Mouse (Mus musculus) layer of hippocampus, adult 6 months (tissue): ENCODE data around the gene Aqp11. TPM values are rescaled to one million over a fixed set of nuclear protein-coding genes. Genes with fewer than 3 reads are reported as not detected.

Experiments
- long read RNA-seq, 2 experiments: library from polyadenylated mRNA; unstranded; transcript quantifications; one replicate each; pipeline ENCODE4 v2.0.0; 2019 to 2020
- polyA plus RNA-seq: library from polyadenylated mRNA; unstranded; fragments of <200 nt; fragmentation: Nextera tagmentation; gene quantifications from 2 replicates; pipeline ENCODE4 v1.2.3, GENCODE M21; 2021

Aqp11 gene
- polyA plus RNA-seq = 46.1 and 52.6 TPM in 2 replicates
- long read RNA-seq, experiment 1, transcript Aqp11-205 (3 exons, 3,737 nt) = major isoform, 66 of 71 reads
- long read RNA-seq, experiment 1, partial matches to known transcripts = 3 of 71 reads
- long read RNA-seq, experiment 1, other reads (novel, unspliced or antisense) = 2 of 71 reads
- long read RNA-seq, experiment 2, transcript Aqp11-205 (3 exons, 3,737 nt) = major isoform, 90 of 94 reads
- long read RNA-seq, experiment 2, partial matches to known transcripts = 0 of 94 reads
- long read RNA-seq, experiment 2, other reads (novel, unspliced or antisense) = 3 of 94 reads

DNA sequence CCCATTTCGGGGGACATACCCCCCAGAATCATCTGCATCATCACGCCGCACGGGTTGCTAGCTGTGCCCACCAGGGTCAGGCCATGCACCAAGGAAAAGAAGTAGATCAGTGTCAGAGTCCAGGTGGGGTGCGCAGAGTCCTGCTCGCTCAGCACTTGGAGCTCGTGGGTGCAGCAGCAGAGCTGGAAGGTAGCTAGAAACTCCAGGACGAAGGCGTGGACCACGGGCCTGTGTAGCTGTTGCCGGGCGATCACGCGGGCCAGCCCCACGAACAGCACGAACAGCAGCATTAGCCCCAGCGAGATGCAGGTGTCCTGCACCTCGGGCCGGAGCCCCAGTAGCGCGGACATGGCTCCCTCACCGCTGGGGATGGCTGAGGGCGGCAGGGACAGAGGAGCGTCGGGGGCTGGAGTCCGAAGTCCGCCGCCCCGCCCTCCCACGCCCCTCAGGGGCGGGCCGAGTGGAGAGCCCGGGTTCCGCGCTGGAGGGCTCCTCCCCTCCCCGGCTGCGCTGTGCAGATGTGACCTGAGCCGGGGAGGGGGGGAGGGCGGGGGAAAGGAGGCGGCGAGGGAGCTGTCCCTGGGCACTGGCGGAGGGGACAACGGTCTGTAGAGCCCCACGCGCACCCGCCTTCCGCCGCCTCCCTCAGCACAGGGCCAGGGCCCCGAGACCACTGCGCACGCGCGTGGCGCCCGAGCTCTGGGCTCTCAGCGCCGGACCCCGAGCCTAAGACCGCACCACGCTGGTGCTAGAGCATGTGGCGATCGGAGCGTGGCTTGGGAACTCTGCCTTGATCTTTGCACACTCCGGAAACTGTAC lies at the start of gene Aqp11:
Gene Aqp11, minus strand, starts transcription at position 652 of the 819 bp plus-strand sequence.

DNA sequence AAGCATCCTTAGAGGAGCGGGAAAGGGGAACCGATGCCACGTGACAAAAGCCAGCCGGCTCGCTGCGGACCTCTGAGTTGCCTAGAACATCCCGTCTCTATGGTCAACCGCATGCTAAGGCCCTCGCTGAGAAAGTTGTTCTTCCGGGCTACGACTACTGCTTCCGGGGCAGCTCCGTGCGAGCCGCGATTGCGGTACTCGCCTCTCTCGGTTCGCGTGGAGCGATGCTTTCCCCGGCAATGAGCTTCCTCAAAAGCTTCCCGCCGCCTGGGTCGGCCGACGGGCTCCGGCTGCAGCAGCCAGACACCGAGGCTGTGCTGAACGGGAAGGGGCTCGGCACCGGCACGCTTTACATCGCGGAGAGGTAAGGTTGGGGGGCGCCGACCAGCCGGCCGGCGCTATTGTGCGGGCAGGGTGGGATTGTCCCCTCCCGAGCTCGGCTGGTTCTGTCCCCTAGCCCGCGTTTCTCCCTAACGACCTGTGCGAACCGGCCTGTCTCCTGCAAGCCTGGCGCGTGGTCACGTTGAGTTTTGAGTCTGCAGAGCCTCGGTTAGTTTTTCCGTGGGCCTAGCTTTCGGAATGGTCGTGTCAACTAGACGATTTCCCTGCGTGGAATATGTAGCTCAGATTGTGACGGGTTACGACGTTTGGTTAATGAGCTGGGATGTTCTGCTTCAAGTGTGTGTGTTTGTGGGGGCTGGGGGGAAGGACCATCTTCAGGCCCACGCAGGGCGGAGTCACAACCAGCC lies 41.4 kb downstream of the Aqp11 start, which contains the start of gene Clns1a:
Gene Clns1a, plus strand, starts transcription at position 129 of the 749 bp plus-strand sequence.

Other genes with a start within 250 kb of the Aqp11 start
- gene Aamdc, start 158.8 kb downstream of the Aqp11 start, polyA plus RNA-seq = 133 and 153 TPM in 2 replicates
- gene Rsf1, start 158.4 kb downstream of the Aqp11 start, polyA plus RNA-seq = 9.1 and 13.2 TPM in 2 replicates
- gene Clns1a, start 41.7 kb downstream of the Aqp11 start, polyA plus RNA-seq = 153 and 156 TPM in 2 replicates
- gene Pak1, start 50.3 kb upstream of the Aqp11 start, polyA plus RNA-seq = 155 and 165 TPM in 2 replicates
- gene Gdpd4, start 181.7 kb upstream of the Aqp11 start, polyA plus RNA-seq = 0.04 TPM in 1 of 2 replicates, not detected in the other